ENCODE assay signal across 8 mouse cellular contexts in the genomic region with DNA sequence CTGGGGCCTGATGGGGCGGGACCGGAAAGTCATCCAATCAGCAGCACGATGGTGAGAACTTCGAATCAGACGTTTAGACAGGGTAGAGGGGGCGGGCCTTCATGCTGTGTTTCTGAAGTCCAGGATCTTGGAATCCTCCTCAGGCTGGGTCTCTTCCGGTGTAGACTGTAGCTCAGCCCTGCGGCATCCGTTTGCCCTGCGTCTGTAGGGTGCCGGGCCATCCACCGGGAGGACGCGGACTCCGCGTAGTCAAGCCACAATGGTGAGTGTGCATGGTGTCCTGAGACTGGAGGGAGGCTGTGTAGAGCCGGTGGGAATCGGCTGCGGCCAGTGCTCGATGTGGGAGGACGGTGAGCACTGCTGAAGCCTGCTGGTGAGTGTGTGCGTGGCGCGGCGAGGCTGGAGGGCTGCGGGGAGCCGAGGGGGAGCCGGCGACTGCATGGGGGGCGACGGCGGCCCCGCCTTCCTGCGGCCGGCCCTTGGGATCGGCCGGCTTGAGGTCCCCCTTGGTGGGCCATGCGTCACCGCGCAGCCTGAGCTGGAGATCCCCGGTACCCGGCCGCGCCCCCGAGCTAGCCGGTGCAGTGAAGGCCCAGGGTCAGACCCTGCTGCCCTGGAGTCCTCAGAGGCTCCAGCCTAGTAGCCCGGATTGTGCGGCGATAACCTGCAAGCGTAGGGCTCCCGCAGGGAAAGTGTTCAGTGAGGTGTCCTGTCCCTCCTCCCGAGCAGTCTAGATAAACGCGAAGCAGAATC. TPM values are rescaled to one million over a fixed set of nuclear protein-coding genes. Genes with fewer than 3 reads are reported as not detected.
DNase-seq lines count a peak whose midpoint lies in the region; TF ChIP-seq lines count a peak whose summit lies in the region.

D3Ertd254e (plus strand) TSS at position 84 of the 753 bp plus-strand sequence.

- TF ChIP-seq CTCF in gastrocnemius, adult 2 months (IDR thresholded peaks at IDR 0.05) = no peak

- peaks cover 11% of the 10 kb centered on the region for H3K36me3 ChIP-seq in megakaryocyte, embryonic 14.5 days (replicated peaks; ENCODE audit: low read length)

- intact Hi-C loops in gastrocnemius, adult 2 months (cut with DNase I) = loop anchor here (5.0 kb wide), 1 partner anchor 149 kb away; the partner anchor contains the start of gene Mccc1

- peaks cover 34% of the 10 kb centered on the region for H3K4me1 ChIP-seq in megakaryocyte, embryonic 14.5 days

- H3K27me3 ChIP-seq in megakaryocyte, embryonic 14.5 days (replicated peaks) = no peaks in the 10 kb centered on the region

- H3K9me3 ChIP-seq in megakaryocyte, embryonic 14.5 days = no peaks in the 10 kb centered on the region

- peak; percentile 81 for DNase-seq in WW6 (ENCODE audit: low read depth, low spot score)
- peak; percentile 68 to 82 for DNase-seq in cerebellum, postnatal 4 days (ENCODE audit: low spot score in 2 of 2)
- peak; percentile 91 for DNase-seq in gastrocnemius, adult 2 months
- DNase-seq in hindlimb bud, embryonic 11.5 days (ENCODE audit: extremely low spot score, low read depth, low spot score) = peak; percentile 66
- DNase-seq in left cerebral cortex, adult 8-10 months (ENCODE audit: low spot score in 2 of 2) = peak; percentile 83 to 96
- DNase-seq in right cerebral cortex, postnatal 10 days (ENCODE audit: low spot score in 2 of 2) = peak; percentile 95 to 97
- DNase-seq in urinary bladder, postnatal 25 days (ENCODE audit: low spot score) = peak; percentile 67

- peak within 1 kb of the TSS; percentile 87 for H3K4me3 ChIP-seq in gastrocnemius, adult 2 months
- H3K4me3 ChIP-seq in megakaryocyte, embryonic 14.5 days (replicated peaks) = peak within 1 kb of the TSS; percentile 100

- peak within 1 kb of the TSS; percentile 83 for H3K27ac ChIP-seq in gastrocnemius, adult 2 months

RNA-seq across cellular contexts. Expression of gene D3Ertd254e, which starts in this region (rescaled TPM):
- total RNA-seq in gastrocnemius, adult 2 months (2021) = 1 to 10 TPM; 2.1 to 2.3 TPM
- total RNA-seq in left cerebral cortex, adult 8-10 months (2022) = 10 to 100 TPM; 17.1 to 22.3 (median 19.1) TPM
- polyA plus RNA-seq in megakaryocyte, embryonic 14.5 days (2012; ENCODE audit: insufficient read depth, low replicate concordance) = 0.28 TPM in 1 of 2 replicates, not detected in the other

Comparison
In these comparisons a context has a peak if more than half of its experiments do, and no peak if none do; other contexts are left out.
1. Peak in every context shown above with its lines: DNase-seq, H3K4me3 ChIP-seq and H3K27ac ChIP-seq.
2. RNA of gene D3Ertd254e (total RNA-seq): 17.1 to 22.3 TPM in left cerebral cortex, adult 8-10 months; 2.1 to 2.3 TPM in gastrocnemius, adult 2 months; every median in the first group is over 4 times any median in the second.